9 mouse cellular contexts compared by ENCODE assay signal in genomic region chr2:163202553-163202883, GRCm38 (mm10). TPM values are rescaled to one million over a fixed set of nuclear protein-coding genes. Genes with fewer than 3 reads are reported as not detected.
A peak's percentile ranks its signal among the peaks of the same experiment; 100 is the strongest.
DNase-seq lines count a peak whose midpoint lies in the region; ATAC-seq and TF ChIP-seq lines count a peak whose summit lies in the region.
"Had no signal": no experiment of that assay in that cellular context is flagged by ENCODE, and none has a peak within 500 bp of the region (broad histone marks: within the 10 kb centered on the region; RNA-seq: fewer than 3 reads in every experiment).

No protein-coding gene starts in this region.

- TF ChIP-seq CTCF in small intestine, adult 2 months (IDR thresholded peaks at IDR 0.05; ENCODE audit: extremely low read depth, insufficient read length, insufficient replicate concordance, low read depth, low read length): no peak

- peak overlapping the region; percentile 65 for H3K27ac ChIP-seq in lung, embryonic 16.5 days (ENCODE audit: low read length)
- no peak overlapping the region for H3K27ac ChIP-seq in forebrain, embryonic 14.5 days (ENCODE audit: low read depth, low read length)
- H3K27ac ChIP-seq in limb, embryonic 13.5 days: no peak overlapping the region
- H3K27ac ChIP-seq in small intestine, adult 2 months (ENCODE audit: insufficient read depth, low read depth, low read length): no peak overlapping the region
- H3K27ac ChIP-seq: macrophage had no signal

- H3K4me1 ChIP-seq in lung, embryonic 16.5 days (replicated peaks; ENCODE audit: control insufficient read depth, insufficient read depth, low read length): peaks cover 18% of the 10 kb centered on the region; the same call in 1 of the 2 replicates
- peaks cover 3% of the 10 kb centered on the region; the same call in 1 of the 2 replicates for H3K4me1 ChIP-seq in forebrain, embryonic 14.5 days (ENCODE audit: control insufficient read depth, insufficient read depth, low read length)
- H3K4me1 ChIP-seq in limb, embryonic 13.5 days: peaks cover 33% of the 10 kb centered on the region
- peaks cover 16% of the 10 kb centered on the region for H3K4me1 ChIP-seq in small intestine, adult 2 months (ENCODE audit: control insufficient read depth, insufficient read depth, insufficient read length, low read length)

- peaks cover 7% of the 10 kb centered on the region for H3K9me3 ChIP-seq in lung, embryonic 16.5 days (ENCODE audit: control insufficient read depth, low read length)
- H3K9me3 ChIP-seq in forebrain, embryonic 14.5 days (replicated peaks; ENCODE audit: control insufficient read depth, low read length): peaks cover 6% of the 10 kb centered on the region; the same call in 1 of the 2 replicates
- peaks cover 16% of the 10 kb centered on the region for H3K9me3 ChIP-seq in limb, embryonic 13.5 days

- peaks cover 35% of the 10 kb centered on the region for H3K27me3 ChIP-seq in lung, embryonic 16.5 days (ENCODE audit: control insufficient read depth, insufficient read depth, low read depth, low read length)
- peaks cover 3% of the 10 kb centered on the region; the same call in 1 of the 2 replicates for H3K27me3 ChIP-seq in forebrain, embryonic 14.5 days (replicated peaks; ENCODE audit: control insufficient read depth, insufficient read depth, low read length)
- H3K27me3 ChIP-seq in limb, embryonic 13.5 days: peaks cover 71% of the 10 kb centered on the region
- H3K27me3 ChIP-seq in small intestine, adult 2 months (ENCODE audit: control insufficient read depth, insufficient read depth, low read length): peaks cover 47% of the 10 kb centered on the region

- no peaks in the 10 kb centered on the region for H3K36me3 ChIP-seq in lung, embryonic 16.5 days (ENCODE audit: control insufficient read depth, insufficient read depth, low read length)
- no peaks in the 10 kb centered on the region for H3K36me3 ChIP-seq in forebrain, embryonic 14.5 days (ENCODE audit: control insufficient read depth, insufficient read depth, low read length)
- H3K36me3 ChIP-seq in limb, embryonic 13.5 days: no peaks in the 10 kb centered on the region
- H3K36me3 ChIP-seq in small intestine, adult 2 months (ENCODE audit: control insufficient read depth, insufficient read depth, low read length): no peaks in the 10 kb centered on the region

- DNase-seq in lung, postnatal 36 days: no peak
- no peak for DNase-seq in forebrain, embryonic 14.5 days (ENCODE audit: low spot score)
- no peak for DNase-seq in adipocyte (ENCODE audit: low spot score)
- no peak for DNase-seq in layer of hippocampus, postnatal 25 days (ENCODE audit: extremely low spot score in 1 of 2, low spot score in 1 of 2)
- DNase-seq in spleen, postnatal 4 days (ENCODE audit: low spot score in 2 of 2): no peak

- peak overlapping the region; percentile 63 for H3K4me3 ChIP-seq in lung, embryonic 16.5 days (ENCODE audit: low read length)
- H3K4me3 ChIP-seq in forebrain, embryonic 14.5 days (ENCODE audit: low read depth, low read length): peak overlapping the region; percentile 55
- H3K4me3 ChIP-seq in limb, embryonic 13.5 days: peak overlapping the region; percentile 54
- H3K4me3 ChIP-seq in small intestine, adult 2 months (ENCODE audit: low read depth, low read length): peak overlapping the region; percentile 28

- no peak for ATAC-seq in lung, embryonic 16.5 days (ENCODE audit: low read depth)
- no peak; the same call in 1 of the 2 replicates for ATAC-seq in forebrain, embryonic 14.5 days
- ATAC-seq in limb, embryonic 13.5 days (ENCODE audit: low FRiP score, low read depth): peak; percentile 7; the same call in 1 of the 2 replicates

- H3K4me2 ChIP-seq in lung, embryonic 16.5 days (ENCODE audit: low read depth, low read length): peak overlapping the region; percentile 98
- H3K4me2 ChIP-seq in forebrain, embryonic 14.5 days (ENCODE audit: low read length): peak overlapping the region; percentile 81
- H3K4me2 ChIP-seq in limb, embryonic 13.5 days (replicated peaks): peak overlapping the region; percentile 90

- peak overlapping the region; percentile 71 for H3K9ac ChIP-seq in lung, embryonic 16.5 days (ENCODE audit: low read length)
- H3K9ac ChIP-seq in forebrain, embryonic 14.5 days (ENCODE audit: low read length): peak overlapping the region; percentile 72
- peak overlapping the region; percentile 63; the same call in 1 of the 2 replicates for H3K9ac ChIP-seq in limb, embryonic 13.5 days

- WGBS in lung, embryonic 16.5 days: 1% methylated on average over 4 of the region's 4 CpGs
- 6% methylated on average over 4 of the region's 4 CpGs for WGBS in forebrain, embryonic 14.5 days
- 4% methylated on average over 4 of the region's 4 CpGs for whole genome bisulfite sequencing in limb, embryonic 13.5 days
- WGBS in small intestine, adult 2 months: 5% methylated on average over 4 of the region's 4 CpGs

- no peak for TF ChIP-seq POLR2A in small intestine, adult 2 months (IDR thresholded peaks at IDR 0.05; ENCODE audit: low read depth, low read length)

RNA-seq across cellular contexts. Expression of gene Tox2, which starts 0.4 kb away (rescaled TPM):
- 3.8 and 5.3 TPM in 2 replicates for polyA plus RNA-seq in lung, embryonic 16.5 days (2015; fragmentation: Nextera tagmentation; extraction: Ambion mirVana)
- polyA plus RNA-seq in forebrain, embryonic 14.5 days (2014; fragmentation: Nextera tagmentation; extraction: Ambion mirVana): 16.5 and 19.2 TPM in 2 replicates
- 3.5 and 4.5 TPM in 2 replicates for polyA plus RNA-seq in limb, embryonic 13.5 days (2015; fragmentation: Nextera tagmentation; extraction: Ambion mirVana)
- polyA plus RNA-seq in small intestine, adult 2 months (2012; rRNA removed): 5.3 and 15.1 TPM in 2 replicates
- total RNA-seq in layer of hippocampus, postnatal 25 days (2021): 10 to 100 TPM; 23.5 to 24.3 TPM
